Mouse (Mus musculus): ENCODE measurements around the gene Mex3d. TPM values are rescaled to one million over a fixed set of nuclear protein-coding genes. Genes with fewer than 3 reads are reported as not detected.

Mex3d gene
- total RNA-seq, 4 experiments from 2014 or later, result 17.0 to 19.6 (median 18.3) TPM

DNA sequence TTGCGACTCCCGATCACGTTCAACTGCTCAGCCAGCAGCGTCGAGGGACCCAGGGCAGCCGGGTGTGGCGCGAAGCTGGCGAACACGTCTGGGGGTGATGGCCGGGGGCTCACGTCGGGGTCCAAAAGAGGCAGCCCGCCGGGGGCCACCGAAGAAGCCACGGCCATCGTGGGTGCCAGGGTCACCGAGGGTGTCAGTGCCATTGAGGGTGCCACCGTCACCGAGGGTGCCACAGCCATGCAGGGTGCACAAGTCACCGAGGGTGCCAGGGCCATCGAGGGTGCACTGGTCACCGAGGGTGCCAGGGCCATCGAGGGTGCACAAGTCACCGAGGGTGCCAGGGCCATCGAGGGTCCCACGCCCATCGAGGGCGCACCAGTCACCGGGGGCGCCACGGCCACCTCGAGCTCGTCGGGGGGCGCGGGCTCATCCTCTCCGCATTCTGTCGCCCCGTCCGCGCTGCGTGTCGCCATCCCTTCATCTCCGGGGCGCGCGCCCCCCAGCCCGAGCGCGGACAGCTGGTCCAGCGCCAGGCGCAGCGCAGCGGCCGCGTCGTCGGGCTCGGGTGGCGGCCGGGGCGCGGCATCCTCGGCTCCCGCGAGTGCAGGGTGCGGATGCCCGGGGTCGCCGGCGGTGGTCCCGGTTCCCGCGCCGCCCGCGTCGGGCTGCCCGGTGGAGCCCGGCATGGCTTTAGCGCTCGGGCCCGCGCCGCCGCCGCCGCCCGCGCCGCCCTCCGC lies 556 bp downstream of the Mex3d start:
- DNase-seq (ENCODE audit: low spot score in 2 of 2), result no peak

DNA sequence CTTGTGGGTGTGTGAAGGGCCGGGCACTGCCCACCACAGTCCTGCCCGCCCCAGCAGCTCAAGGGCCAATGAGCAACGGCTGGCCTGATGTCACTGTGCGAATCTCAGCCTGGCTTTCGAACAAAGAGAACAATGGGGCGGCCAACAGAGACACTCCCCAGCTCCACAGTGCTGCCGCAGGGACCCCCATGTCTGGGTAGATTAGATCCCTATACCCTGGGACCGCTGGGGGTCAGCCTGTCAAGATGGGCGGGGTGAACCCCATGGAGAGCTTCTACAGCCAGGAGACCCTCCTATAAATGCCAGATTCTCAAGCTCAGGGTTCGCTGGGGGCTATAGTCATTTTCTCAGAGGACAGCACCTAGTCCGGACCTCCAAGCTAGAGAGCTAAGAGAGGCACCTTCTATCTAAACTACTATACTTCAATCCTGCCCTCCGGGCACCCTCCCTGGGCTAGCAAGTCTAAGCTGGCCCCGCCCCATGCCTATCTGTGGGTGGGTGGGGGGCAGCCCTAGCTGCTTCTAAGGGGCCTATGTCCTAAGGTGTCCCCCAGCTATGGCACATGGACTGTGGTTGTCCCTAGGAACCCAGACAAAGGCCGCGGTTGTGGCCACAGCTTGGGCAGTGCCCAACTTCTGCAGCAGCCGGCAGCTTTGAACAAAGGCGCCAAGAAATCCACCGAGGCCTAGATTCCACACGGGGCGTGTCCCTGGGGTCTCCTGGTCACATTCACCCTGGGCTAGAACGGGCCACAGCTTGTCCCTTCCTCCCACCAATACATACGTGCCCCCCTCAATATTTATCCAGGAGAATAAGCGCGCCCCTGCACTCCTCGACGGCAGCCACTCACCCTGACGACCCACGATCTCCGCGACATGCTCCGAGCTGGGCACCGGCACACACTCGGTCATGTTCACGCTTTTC lies 1.4 kb downstream of the Mex3d start:
- DNase-seq (ENCODE audit: low spot score in 2 of 2), result no peak

DNA sequence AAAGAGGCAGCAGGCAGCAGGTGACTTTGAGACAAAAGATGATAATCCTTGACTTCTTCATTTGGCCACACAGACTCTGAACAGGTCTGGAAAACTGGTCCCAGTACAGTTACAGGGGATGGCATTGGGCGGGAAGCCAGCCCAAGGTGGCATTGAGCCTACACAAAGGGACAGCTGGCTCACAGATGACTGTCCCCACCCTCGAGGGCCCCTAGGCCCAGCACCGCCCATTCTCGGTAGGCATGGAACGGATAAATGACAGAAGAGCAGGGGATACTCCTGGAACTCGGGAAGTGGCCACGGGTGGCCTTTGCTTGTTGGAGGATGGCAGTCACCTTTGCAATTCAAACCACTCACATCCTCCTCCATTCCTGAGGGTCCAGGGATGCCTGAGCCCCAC lies 2.1 kb downstream of the Mex3d start:
- DNase-seq (ENCODE audit: low spot score in 2 of 2), result no peak

DNA sequence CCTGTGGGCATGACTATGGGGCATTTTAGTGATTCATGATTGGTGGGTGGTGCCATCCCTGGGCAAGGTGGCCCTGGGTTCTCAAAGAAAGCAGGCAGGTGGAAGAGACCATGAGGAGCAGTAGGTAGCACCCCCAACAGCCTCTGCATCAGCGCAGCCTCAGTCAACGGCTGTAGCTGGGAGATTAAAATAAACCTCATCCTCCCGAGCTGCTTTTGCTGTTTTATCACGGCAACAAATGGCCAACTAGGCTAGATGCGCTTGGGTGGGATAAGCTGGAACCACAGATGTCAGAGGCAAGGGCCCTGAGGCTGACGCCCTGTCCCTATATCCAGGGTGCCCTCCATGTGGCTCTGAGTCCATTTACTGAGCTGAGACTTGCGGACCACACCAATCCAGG lies 2.8 kb downstream of the Mex3d start:
- no peak for DNase-seq (ENCODE audit: low spot score in 2 of 2)

DNA sequence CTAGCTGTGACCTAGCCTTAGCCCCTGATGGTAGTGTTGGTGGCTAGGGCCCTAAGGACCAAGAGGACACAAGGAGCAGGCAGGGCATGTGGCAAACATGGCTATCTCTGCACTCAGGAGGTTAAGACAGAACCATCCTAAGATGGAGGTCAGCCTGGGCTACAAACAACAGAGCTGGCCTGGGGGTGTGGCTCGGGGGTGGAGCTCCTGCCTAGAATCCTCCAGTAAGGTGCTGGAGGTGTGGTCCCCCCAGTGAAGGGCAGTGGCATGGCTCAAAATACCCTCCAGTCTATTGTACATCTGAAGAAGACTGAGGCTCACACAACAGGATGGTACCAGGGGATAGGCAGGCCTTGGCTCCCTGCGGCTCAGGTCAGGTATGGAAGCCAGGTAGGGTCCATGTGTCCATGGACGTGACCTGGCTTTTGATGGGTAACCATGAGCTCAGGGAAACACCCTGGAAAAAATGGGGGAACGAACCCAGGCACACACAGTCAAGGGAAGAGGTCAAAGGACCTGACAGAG lies 3.3 kb downstream of the Mex3d start:
- DNase-seq (ENCODE audit: low spot score in 2 of 2), result no peak

DNA sequence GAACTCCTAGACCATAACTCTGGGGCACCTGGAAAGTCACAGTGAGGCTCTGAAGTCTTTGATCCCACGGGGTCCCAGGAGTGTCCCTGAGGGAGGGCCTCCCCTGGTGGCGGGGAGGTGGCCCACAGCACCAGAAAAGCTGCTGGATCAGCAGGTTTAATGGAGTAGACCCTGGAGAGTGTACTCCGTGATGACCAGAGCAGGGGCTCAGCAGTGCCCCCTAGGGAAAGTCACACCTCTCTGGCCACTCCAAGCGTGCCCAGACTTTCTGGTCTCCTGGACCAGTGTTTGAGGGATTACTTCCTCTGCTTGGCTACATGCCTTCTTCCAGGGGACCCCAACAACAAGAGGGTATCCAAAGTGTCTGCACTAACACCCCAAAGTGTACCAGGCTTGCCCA lies 4.0 kb downstream of the Mex3d start:
- no peak for DNase-seq (ENCODE audit: low spot score in 2 of 2)

DNA sequence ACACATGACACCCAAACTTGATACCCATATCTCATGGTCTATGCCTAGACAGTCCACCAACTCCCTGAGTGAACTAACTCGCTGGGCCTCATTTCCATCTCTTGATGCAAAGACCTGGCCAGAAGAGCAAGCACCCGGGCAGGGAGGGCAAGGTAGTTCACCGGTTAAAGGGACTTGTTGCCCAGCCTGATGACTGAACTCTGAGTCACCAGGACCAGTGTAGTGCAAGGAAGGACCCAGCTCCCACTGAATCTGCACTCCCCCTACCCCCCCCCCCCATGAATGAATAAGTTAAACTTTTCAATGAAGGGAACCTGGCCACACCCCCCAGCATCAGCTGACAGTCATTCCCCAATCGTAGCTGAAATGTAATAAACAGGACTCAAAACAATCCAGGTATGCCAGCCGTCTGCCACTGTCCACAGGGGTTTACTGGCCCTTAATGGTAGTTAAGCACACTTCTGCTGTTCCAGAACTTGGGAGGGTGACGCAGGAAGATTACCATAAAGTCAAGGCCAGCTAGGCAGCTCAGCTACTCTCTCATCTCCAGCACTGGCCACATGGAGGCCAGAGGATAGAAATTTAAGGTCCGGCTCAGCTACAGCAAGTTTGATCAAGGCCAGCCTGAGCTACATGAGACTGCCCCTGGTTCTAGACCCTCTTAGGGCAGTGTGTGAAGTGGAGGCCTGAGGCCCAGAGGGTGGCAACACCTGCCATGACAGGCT lies 4.7 kb downstream of the Mex3d start:
- no peak for DNase-seq (ENCODE audit: low spot score in 2 of 2)

DNA sequence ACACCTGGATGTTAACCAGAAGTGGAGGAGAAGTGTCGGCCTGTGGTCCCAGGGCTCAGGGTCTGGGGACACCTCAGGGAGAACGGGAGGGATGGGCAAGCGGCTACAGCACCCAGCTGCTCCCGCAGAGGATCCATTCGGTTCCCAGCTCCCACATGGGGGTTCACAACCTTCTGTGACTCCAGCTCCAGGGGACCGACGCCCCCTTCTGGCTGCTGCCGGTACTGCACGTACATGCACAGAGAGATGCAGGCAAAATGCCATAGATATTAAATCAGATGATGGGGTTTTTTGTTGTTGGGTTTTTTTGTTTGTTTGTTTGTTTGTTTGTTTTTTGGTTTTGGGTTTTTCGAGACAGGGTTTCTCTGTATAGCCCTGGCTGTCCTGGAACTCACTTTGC lies 9.7 kb downstream of the Mex3d start:
- DNase-seq (ENCODE audit: low spot score in 2 of 2), result no peak

DNA sequence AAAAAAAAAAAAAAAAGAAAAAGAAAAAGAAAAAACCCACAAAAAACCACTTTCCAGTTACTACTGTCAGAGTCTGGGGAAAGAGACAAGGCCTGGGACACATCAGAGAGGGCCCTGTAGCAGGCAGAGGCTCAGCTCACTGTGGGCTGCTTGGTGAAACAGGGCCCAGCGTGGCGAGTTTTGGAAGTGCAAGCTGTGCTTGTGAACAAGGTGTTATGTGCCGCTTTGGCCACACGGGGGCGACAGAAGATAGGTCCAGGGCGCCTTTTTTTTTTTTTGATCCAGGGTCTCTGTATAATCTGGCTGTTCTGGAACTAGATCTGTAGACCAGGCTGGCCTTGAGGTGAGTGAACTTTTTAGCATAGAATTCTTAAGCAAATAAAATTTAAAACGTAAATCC lies 11.3 kb downstream of the Mex3d start:
- DNase-seq (ENCODE audit: low spot score in 2 of 2), result peak in 1 of 2 experiments; percentile 92

DNA sequence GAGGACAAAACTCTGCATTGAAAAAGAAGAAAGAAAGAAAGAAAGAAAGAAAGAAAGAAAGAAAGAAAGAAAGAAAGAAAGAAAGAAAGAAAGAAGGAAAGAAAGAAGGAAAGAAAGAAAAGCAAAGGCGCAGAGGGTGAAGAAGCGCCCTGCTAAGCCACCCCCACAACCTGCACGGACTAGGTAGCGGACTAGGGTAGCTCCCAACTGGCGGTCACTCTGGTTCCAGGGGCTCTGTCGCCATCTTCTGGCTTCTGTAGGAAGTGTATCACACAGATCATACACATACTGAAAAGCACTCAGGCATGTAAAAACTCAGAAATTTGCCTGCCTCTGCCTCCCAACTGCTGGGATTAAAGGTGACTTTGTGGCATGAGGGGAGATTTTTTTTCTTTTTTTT lies 13.4 kb downstream of the Mex3d start:
- DNase-seq (ENCODE audit: low spot score in 2 of 2), result peak in 1 of 2 experiments; percentile 82

DNA sequence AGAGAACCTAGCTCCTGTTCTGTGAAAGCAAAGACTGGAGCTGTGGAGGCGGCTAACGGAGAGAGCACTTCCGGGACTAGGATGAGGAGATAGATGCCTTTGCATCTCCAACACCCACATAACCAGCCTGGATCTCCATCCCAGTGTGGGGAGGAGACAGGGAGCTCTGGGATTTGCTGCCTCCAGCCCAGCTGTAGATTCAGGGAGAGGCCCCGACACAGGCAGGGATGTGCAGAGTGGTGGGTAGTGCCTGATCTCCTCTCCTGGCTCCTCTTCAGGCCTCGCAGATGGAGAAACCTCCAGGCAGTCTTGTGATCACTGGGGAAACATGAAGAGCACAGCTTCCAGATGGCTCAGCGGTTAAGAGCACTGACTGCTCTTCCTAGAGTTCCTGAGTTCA lies 14.8 kb downstream of the Mex3d start:
- DNase-seq (ENCODE audit: low spot score in 2 of 2), result peak in 1 of 2 experiments; percentile 59

DNA sequence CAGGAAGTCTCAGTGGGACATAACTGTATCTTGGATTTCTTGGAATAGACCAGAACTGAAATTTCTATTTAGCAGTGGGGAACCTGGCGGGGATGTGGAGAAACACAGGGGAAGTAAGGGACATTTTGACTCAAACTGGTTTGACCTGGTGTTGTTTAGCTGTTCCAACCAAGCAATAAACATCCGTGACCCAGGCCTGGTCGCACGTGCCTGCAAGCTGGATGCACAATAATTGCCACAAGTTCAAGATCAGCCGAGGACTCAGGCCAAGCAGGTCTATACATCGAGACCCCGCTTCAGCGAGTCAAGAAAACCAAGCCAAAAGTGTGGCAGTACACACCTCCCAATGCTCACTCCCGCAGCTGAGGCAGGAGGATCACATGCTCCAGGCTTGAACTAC lies 15.5 kb downstream of the Mex3d start:
- no peak for DNase-seq (ENCODE audit: low spot score in 2 of 2)

DNA sequence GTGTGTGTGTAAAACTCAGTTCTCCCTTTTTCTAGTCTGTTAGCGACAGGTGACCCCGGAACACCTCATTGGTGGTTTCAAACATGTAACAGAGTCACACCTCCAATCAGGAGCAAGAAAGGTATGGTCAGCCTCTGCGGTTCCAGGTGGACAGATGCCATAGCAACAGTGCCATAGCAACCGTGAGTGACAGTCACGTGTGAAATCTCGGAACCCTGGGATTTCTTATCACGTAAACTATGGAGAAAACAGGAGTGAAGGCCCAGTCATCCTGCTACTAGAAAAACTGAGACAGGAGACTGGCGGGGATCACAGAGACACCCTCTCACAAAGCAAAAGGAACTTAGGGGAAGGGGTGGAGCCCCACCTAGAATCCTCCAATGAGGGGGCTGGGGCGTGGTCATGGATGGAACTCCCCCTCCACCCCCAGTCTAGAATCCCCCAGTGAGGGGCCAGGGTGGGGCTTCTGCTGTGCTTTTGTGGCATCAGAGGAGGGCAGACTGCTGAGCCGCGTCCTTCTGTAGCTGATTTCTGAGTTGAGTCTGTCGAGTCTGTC lies 16.0 kb downstream of the Mex3d start:
- DNase-seq (ENCODE audit: low spot score in 2 of 2), result no peak

DNA sequence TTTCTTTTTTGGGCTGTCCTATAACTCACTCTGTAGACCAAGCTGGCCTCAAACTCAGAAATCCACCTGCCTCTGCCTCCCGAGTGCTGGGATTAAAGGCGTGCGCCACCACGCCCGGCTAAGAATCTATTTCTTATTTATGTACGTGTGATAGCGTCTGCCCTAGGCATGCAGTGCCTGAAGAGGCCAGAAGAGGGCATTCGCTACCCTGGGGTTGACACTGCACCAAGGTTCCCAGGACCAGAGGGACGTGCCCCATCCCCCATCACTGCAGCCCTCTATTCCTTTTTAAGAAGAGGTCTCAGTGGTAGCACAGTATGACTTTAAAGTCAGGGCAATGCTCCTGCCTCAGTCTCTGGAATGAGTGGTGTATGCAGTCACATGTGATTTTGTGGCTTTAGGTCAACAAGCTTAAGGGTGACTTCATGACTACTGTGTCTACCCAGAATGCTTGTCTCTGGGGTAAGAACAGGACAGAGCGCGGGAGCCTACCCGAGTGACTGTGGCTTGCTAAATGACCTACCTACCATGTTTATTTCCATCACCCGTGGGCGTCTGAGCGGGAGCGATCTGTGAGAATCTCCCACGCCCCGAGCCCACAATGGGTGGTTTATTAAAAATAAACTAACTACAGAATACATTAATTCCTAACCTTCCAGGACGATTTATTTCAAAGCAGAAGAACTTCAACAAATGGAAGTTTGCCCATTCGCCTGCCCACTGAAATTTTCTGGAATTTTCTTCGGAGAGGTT lies 17.3 kb downstream of the Mex3d start:
- DNase-seq (ENCODE audit: low spot score in 2 of 2), result no peak

DNA sequence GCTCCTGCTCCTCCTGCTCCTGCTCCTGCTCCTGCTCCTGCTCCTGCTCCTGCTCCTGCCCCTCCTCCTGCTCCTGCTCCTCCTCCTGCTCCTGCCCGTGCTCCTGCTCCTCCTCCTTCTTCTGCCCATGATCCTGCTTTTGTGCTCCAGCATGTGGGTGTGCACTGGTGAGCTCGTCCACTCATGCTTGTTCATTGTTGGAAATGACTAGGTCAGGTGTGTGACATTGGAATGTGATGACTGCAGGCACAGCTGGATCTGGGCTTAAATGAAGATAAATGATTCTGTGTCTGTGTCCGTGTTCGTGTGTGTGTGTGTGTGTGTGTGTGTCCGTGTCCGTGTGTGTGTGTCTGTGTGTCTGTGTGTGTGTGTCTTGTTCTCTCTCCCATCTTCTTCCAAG lies 19.1 kb downstream of the Mex3d start:
- DNase-seq (ENCODE audit: low spot score in 2 of 2), result no peak

DNA sequence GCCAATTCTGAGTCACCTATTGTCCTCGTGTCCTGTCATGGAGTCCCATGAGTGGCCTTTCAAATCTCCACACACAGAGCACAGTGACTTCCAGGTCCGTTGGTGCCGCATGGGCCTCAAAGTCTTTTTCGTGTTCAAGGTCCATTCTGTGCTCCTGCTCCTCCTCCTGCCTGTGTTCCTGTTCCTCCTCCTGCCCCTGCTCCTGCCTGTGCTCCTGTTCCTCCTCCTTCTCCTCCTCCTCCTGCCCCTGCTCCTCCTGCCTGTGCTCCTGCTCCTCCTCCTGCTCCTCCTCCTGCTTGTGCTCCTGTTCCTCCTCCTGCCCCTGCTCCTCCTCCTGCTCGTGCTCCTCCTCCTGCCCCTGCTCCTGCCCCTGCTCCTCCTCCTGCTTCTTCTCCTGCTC lies 19.5 kb downstream of the Mex3d start:
- no peak for DNase-seq (ENCODE audit: low spot score in 2 of 2)

DNA sequence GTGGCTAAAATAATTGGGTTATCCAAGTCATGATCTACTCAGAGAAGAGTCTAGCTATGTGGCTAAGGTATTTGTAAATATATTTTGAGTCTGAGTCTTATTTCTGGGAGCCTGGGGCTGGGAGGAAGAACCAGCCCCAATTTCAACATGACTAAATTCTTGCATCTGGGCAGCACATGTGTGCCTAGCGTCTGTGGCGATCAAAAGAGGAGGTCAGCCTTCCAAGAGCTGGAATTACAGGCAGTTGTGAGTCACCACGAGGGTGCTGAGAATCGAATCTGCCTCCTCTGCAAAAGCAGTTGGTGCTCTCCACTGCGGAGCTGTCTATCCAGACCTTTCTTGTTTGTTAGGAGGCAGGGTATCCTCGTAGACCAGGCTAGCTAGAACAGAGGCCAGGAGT lies 21.7 kb downstream of the Mex3d start:
- DNase-seq (ENCODE audit: low spot score in 2 of 2), result no peak

DNA sequence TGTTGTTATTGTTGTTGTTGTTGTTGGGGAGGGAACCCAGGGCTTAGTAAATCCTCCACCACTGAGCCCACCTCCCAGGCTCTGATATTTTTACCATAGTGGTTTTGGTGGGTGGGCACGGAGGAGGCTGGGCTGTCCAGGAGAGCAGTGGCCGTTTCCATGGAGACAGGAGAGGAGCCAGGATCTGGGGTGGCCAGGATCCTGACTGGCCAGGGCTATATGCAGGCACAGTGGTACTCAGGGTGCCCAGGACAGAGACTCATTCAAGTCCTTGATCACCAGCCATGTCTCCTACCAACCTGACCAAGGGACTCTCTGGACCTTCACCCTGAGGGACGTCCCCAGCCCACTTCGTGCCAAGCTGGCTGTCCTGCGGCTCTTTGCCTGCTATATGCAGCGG lies 23.7 kb downstream of the Mex3d start:
- no peak for DNase-seq (ENCODE audit: low spot score in 2 of 2)

DNA sequence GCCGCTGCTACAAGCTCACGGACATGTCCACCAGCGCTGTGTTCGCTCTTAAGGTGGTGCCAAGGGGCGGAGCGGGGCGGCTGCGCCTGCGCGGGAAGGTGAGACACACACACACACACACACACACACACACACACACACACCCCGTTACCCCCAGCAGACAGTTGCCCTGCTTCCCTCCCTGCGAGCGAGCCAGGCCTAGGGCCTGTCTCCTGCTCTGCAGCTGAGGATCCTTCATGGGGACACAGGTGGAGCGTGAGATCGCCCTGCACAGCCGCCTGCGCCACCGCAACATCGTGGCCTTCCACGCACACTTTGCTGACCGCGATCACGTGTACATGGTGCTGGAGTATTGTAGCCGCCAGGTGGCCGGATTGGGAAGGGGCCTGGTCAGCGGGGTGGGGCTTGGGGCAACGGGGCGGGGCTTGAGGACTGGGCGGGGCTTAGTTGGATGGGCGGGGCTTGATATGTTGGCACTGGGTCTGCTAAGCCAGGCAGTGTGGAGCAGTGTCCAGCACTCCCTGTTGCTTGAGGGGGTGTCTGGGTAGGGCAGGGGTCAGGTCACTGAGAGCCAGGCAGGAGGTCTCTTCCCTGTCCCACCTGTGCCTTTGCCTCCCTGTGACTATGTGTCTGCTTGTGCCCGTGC lies 29.3 kb downstream of the Mex3d start:
- DNase-seq (ENCODE audit: low spot score in 2 of 2), result no peak

DNA sequence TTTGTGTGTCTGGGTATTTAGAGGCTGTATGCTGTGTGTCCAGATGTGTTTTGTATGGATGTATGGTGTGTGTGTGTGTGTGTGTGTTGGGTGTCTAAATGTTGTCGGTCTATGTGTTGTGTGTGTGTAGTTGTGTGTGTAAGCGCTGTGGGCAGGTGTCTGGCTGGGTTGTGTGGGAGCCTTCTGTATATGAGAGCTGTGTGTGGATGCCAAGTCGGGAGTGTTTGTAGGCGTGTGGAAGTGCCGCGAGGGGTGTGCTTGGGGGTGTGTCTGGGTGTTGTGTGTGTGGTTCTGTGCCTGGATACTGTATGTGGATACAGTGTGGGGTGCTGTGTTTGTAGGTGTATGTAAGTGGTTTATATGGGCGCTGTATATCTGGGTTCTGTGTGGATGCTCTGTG lies 30.1 kb downstream of the Mex3d start:
- DNase-seq (ENCODE audit: low spot score in 2 of 2), result no peak
